Mouse (Mus musculus) yolk sac, embryonic 10.5 days (tissue): ENCODE data around the gene Kcnn3.

Experiments
- DNase-seq: peaks from one replicate; pipeline ENCODE4 v3.0.0-alpha.2; 2017; ENCODE audit warnings: low spot score

Gene Kcnn3

DNA sequence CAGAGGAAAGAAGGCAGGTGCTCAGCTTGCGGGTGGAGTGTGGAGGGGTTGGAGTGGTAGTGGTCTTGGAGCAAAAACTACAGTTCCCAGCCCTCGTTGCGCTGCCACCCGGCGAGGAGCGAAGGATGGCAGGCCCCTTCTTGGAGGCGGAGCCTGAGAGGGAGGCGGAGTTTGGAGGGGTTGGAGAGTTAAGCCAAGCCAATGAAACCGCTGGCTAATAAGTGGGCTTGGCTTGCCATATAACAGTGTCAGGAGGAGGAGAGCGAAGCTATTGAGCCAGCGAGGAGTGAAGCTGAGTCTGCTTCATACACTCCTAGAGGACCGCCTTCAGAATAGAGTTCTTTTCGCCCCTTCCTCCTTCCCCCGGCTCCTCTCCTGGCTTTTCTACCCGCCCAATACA, at the start of gene Kcnn3:
TSS of gene Kcnn3 (plus strand) at position 271 of the 400 bp plus-strand sequence.
- DNase-seq = peak; percentile 84

DNA sequence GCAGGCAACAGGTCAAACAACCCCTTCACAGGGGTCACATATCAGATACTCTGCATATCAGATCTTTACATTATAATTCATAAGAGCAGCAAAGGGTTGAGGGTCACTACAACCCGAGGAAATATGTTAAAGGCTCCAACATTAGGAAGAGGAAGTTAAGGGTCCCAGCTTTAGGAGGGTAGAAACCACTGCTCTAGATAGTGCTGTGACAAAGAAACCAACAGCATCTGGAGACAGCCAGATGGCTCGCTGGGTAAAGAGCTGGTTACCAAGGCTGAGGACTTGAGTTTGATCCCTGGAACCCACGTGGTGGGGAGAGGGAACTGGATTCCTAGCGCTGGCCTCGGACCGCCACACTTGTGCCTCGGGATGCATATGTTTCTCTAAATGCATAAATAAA, 47.7 kb upstream of the Kcnn3 start:
- no peak for DNase-seq

DNA sequence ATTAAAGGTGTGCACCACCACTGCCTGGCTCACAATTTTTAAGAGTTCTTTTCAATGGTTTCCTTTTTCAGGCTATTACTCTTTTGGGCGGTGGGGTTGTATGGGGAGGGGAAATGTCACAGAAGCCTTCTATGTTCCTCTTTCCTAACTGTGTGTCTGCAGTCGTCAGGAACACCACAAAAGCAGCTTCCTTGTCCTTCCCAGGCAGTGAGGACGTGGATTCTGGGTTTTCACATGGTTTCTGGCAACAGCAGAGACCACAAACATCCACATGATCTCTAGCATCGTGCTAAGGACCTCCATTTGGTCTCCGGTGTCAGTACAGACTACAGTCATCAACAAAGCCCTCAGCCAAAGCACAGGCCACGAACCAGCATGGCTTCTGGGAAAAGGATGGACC, 46.1 kb upstream of the Kcnn3 start:
- DNase-seq = no peak

DNA sequence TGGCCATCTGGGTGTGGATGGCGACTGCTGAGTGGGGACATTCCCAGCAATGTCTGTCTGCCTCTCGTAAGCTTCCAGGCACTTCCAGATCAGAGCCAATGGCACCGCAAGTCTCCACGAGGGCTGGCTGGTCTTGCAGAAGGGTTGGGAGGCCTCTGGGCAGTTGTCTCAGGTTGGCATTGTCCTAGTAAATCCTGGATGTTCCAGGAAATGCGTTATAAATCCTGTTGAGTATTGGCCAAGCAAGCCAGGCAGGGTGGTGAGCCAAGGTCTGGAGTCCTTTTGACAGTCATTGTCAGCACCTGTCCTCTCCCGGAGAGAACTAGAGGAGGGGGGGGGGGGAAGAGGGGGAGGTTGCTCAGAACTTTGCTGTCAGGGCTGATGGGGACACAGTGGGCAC, 40.9 kb upstream of the Kcnn3 start:
- no peak for DNase-seq

DNA sequence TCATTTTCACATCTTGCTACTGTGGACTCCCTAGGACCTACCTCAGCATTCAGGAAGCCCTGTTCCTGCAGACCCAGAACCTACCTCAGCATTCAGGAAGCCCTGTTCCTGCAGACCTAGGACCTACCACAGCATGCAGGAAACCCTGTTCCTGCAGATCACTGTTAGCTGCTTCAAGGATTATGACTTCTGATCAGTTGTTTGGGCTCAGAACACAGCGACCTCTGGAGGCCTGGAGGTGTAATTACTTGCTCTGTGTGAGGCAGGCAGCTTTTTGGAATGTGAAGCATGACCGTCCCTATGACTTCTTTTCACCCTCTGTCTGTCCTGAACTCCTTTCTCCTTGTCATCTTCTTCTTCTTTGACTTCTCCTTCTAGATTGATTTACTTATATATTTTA, 38.5 kb upstream of the Kcnn3 start:
- DNase-seq = no peak

DNA sequence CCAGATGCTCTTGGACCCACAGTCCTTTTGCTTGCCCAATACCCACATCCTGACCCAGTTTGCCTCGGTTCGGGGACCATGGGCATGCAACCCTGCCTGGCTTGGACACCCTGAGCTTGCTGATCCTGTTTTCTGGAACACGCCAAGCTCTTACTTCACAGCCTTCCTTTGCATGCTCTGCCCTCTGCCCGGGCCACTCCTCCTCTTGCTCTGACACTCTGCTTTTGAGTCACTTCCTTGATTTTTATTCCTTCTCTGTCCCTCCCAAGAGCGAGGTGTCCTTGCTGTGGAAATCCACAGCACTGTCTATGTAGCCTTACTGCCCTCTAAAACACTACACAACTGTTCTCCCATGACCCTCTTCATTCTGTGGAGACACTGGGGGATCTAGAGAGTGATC, 37.7 kb upstream of the Kcnn3 start:
- no peak for DNase-seq

DNA sequence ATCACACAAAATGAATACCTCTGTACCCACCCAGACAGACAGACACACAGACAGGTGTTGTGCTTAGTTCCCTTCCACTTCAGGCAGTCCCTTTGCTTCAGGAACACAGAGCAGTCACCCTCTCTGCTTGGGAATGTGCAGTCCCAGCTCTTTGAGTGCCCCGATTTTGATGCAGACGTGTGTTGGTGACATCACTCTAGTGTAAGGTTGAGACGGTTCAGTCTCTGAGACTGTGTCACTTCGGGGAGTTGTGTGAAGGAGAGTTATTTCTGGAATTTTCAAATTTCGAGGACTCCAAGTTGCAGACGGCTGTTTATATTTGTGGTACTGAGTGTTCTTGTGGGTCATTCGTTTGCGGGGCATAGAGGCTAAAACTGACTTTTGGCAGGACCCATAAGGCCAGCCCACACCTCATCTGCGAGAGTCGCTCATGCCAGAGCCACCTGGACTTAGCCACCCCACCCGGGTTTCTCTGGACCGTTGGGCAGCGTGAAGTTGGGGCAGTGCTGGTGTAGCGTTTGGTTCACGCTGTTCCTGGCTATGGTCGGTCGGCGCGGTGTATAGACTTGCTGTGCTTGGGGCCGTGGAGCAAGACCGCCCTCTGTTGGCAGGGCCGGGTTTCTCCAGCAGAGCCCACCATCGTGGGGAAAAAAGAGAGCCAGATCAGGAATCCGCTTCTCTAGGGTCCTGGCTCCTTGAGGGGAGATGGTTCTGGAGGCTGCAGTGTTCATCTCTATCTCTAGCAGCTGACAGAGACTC, 35.0 kb upstream of the Kcnn3 start:
- peak; percentile 67 for DNase-seq

DNA sequence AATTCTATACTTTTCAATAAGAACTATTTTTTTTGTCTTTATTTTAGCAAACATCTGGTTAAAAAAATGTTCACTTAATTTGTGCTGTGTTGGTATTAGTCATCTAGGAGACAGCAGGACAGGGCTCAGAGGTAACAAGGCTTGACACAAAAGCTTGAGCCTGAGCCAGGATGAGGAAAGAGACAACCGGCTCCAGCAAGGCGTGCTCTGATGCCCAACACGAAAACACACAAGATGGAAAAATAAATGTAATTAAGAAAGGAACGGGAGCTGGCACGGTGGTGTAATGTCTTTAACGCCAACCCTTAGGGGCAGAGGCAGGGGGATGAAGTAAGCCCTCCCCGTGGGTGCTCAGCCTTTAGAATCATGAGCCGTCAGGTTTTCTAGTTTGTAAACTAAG, 33.9 kb upstream of the Kcnn3 start:
- DNase-seq = no peak

DNA sequence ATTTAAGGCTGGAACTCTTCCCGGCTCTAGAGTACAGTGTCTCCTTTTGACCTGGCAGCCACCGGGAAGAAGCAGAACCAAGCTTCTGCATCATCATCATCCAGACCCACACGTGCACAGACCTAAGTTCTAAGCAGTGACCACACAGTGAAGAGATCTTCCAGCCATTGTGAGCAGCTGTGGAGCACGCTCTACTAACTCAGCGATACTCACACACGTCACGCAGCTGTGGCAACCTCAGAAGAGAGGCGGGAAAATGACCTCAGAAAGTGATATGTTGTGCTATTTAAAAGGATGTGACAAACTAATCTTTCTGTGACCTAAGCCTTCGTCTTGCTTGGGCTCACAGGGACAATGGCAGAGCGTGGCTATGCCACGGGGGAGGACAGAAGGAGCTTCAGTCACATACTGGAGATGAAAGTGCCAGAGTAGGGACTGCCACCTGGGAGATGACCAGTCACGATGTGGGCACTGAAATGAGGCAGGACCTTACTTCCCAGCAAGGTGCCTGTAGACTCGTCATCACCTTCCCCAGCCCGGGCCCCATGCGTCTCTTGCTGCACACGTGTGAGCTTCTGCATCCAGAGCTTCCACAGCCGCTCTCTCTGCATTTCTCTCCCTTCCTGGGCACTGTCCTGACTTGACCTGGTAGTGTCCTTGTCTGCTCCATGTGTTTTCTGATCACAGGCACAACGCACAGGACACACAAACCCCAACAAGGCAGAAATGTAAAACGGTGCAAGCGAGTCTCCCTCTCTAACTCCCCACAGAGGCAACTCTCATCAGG, 32.9 kb upstream of the Kcnn3 start:
- DNase-seq = no peak

DNA sequence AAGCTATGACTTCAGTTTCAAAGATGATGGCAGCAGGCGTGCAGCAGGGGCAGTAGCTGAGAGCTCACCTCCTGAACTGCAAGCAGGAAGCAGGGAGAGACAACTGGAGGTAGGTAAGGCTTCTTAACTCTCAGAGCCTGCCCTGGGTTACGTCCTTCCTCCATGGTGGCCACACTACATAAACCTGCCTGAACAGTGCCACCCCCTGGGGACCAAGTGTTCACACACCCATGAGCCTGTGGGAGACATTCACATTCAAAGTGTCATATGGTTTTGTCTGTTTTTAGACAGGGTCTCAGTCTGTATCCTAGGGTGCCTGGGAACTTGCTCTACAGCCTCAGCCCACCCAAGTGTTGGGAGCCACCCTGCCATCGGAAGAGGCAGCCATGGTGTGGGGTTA, 29.2 kb upstream of the Kcnn3 start:
- no peak for DNase-seq

DNA sequence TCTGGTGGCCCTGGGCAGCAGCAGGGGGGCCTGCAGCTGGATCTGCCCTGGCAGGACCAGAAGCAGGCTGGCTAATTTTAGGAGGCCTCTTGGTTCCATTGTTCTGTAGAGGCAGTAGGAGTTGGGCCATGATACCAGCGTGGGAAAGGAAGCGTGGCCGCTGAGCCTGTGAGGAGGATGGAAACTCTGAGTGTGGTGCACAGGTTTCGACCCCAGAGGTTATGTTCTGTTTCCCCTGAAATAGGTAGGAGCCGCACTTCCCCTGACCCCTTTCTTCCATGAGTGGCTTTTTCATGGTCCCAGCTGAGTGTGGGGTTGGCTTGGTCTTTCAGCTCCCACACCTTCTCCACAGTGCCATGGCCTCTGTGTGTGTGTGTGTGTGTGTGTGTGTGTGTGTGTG, 28.4 kb upstream of the Kcnn3 start:
- DNase-seq = no peak

DNA sequence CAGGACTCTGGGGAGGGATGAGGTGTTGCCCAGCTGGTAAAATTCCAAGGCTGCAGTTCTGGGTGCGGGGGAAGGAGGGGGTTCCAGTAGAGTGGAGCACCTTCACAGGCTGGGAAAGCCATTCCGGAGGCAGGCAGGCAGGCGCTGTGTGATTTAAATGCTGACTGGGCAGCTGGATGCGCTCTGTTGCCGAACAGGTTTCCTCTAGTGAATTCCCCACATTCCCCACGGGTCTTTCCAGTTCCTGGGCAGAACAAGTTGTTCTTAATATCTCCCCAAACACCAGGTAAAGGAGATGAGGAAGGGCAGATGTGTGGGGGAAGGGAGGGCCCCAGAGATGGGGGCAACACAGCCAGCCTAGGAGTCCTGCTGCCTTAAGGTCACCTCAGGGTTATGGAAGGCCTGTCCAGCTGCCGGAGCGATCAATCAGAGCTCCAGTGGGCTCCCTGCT, 27.2 kb upstream of the Kcnn3 start:
- peak; percentile 41 for DNase-seq

DNA sequence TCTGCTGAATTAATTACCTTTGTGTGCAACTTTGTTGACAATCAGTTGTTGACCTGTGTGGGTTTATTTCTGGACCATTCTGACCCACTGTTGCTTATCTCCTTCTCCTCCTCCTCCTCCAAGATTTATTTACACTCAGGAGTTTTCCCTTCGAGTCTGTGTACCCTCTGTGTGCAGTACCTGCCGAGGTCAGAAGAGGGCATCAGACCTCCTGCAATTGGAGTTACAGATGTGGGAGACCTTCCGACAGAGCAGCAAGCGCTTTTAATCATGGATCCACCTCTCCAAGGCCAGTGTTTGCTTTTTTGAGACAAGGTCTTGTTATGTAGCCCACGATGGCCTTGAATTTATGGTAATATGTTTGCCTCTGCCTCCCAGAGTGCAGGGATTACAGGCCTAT, 25.3 kb upstream of the Kcnn3 start:
- no peak for DNase-seq

DNA sequence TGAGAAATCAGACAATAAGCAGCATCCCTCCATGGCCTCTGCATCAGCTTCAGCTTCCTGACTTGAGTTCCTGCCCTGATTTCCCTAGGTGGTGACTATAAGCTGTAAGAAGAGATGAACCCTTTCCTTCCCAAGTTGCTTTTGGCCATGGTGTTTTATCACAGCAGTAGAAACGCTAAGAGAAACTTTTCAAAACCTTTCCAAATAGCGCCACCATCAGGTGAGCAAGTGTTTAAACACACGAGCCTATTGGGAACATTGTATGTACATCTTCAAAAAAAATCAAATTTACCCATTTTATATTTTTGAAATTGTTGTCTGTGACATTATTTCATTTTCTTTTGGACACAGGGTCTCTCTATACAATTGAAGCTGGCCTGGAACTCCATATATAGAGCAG, 23.6 kb upstream of the Kcnn3 start:
- DNase-seq = no peak

DNA sequence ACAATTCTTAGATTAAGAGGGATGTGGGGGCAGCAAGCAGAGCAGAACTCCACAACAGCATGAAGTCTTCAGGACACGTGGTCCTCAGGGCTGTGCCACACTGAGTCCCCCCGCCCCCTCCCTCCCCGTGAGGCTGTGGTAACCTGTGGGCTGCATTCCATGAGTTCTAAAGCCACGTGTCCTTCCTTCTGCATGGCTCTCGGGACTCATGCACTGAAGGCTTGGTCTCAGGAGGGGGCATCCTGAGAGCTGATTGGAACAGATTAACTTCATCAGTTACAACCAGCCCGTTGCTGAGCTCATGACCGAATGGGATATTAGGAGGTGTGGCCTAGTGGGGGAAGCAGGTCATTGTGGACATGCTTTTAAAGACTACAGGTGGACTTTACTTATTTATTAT, 20.3 kb upstream of the Kcnn3 start:
- no peak for DNase-seq

DNA sequence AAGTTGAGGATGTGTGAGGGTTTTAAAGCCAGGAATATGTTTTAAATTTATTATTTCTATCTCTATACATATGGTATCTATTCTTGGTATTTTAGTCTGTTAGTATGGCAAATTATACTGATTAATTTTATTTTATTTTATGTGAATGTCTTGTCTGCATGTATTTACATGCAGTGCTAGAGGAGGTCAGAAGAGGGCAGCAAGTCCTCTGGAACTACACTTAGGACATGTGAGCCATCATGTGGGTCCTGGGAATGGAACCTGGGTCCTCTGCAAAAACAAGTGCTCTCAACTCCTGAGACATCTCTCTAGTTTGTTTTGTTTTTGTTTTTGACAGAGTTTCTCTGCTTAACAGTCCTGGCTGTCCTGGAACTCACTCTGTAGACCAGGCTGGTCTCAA, 18.5 kb upstream of the Kcnn3 start:
- no peak for DNase-seq

DNA sequence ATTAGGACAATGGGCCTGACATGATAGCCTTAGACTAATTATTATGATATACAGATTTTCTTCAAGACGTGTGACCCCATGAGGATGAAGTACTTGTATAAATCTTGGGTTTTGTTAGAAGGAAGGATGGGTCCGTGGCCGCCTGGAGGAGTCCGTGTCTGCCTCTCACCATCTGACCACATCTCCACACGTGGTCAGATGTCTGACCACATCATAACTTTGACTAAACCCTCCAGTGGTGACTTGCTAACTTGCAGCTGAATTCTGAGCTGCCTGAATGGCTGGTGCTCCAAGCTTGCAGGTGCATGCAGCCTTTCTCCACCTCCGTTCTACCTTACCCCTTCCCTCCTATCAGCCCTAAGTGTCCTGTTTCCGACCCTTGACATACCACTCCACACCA, 17.4 kb upstream of the Kcnn3 start:
- DNase-seq = no peak

DNA sequence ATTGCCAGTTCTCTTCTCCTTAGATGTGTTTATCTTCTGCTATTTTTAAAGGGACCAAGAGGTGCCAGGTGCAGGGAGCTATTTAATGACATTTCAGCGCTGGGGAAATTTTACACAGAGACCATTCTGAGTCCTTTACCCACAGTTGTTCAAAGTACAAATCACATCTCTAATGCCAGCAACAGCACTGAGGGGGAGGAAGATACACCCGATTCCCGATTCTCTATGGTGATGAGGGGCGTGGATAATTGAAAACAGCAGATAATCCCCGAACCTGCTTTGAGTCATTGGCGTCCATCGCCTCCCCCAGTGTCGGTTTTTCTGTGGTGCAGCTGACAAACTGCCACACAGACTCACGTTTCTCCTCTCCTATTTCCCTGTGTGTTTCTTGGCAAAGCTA, 11.9 kb upstream of the Kcnn3 start:
- no peak for DNase-seq

DNA sequence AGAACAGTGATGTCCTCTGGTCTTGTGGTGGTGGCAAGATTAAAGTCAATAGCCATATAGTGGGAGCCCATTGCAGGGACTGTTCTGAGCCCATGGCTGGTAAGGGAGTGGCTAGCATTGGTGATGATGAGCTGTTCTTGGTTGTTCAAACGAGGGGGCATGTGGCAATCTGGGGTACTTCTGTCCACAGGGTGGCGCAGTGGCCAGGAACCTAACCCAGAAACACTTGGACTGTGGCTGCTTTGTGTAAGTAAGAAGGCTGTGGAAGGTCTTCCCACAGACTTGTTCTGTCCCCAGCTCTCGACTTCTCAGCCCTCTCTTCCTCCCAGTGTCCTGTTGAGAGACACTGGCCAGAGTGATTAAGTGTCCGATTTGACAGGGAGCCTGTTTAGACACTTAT, 9.0 kb upstream of the Kcnn3 start:
- DNase-seq = no peak

DNA sequence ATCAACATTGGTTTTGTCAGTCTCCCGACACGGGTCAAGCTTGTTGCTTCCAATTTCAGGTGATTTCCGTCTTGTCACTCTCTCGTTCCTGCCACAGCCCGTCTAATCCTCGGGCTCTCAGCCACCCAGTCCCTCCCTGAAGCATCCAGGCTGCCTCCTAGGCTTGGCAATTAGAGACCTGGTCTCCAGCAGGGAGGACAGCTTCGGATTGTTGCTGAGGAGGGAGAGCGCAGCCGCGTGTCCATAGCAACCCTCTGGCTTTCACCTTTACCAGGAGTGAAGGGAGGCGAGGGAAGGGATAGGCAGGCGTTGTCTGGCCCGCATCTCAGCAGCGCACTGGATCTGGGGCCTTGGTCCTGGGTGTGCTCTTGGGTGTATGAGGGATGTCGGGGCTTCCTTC, 8.6 kb upstream of the Kcnn3 start:
- no peak for DNase-seq

DNA sequence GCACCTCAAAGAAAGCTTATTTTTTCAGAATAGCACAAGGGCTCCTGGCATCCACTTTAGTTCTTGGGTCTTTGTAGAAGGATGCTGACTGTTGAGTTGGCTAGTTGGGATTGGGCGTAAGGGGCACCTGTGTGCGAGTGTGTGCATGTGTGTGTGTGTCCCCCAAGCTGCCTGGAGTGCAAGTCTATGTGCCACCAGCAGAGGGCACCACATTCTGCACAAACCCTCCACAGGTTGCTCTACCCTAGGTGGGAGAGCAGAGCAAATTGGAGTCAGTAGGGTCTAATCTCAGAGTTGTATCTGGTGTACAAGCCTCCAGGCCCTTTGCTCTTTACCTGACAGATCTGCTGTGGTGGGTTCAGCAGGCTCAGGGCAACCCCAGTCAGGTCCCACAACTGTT, 7.7 kb upstream of the Kcnn3 start:
- DNase-seq = no peak

DNA sequence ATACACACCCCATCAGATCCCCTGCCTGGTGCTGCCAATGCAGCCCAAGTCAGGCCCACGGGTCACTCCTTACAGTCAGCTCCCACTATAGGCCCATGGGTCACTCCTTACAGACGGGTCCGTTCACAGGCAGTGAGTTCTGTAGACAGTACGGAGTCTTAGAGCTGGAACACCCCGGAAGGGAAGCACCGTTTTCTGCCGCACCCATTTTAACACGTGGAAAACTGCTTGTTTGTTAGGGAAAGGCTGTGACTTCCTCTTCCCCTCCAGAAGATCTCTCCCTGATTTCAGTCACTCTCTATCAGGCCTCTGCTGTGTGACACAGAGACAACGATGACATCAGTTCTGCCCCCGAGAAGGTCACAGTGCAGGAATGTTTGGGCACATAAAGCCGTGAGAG, 4.5 kb upstream of the Kcnn3 start:
- no peak for DNase-seq

DNA sequence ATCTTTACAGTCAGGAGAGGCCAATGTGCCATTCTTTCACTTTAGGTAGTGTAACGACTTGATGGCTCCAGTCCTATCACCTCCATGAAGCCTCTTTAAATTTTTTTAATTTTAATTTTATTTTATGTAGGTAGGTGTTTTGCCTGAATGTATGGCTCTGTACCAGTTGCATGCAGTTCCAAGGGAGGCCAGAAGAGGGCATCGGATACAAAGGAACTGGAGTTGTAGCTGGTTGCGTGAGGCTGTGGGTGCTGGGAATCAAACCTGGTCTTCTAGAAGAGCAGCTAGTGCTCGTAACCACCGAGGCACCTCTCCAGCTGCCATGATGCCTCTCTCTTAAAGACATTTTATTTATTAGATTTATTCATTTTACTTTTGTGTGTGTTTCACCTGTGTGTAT, 3.6 kb upstream of the Kcnn3 start:
- DNase-seq = no peak
